Mouse (Mus musculus): ENCODE data around the gene Polr3c. TPM values are rescaled to one million over a fixed set of nuclear protein-coding genes. Genes with fewer than 3 reads are reported as not detected.
A peak's percentile ranks its signal among the peaks of the same experiment; 100 is the strongest.

Gene Polr3c
- polyA plus RNA-seq, 1 experiment from 2014 or later = 27.1 TPM

- H3K4me1 ChIP-seq (ENCODE audit: control insufficient read depth in 2 of 2, insufficient read depth in 2 of 2, low read length in 2 of 2) = peaks cover 2 to 20% of the 10 kb centered on the region in 2 experiments
- H3K4me3 ChIP-seq (ENCODE audit: control insufficient read depth in 1 of 2, insufficient read depth in 1 of 2, low read depth in 1 of 2, low read length in 2 of 2) = no peak overlapping the region
- H3K4me2 ChIP-seq (ENCODE audit: low read length) = no peak overlapping the region
- H3K9ac ChIP-seq (ENCODE audit: low read length) = no peak overlapping the region
- H3K9me3 ChIP-seq (ENCODE audit: control insufficient read depth, low read length) = no peaks in the 10 kb centered on the region
- WGBS = 41% methylated on average over 19 of the region's 19 CpGs
- H3K27ac ChIP-seq (replicated peaks in 1 of 2; ENCODE audit: control insufficient read depth in 1 of 2, insufficient read depth in 1 of 2, low read depth in 2 of 2, low read length in 2 of 2) = no peak overlapping the region
- peaks cover 49% of the 10 kb centered on the region for H3K36me3 ChIP-seq (ENCODE audit: control insufficient read depth, insufficient read depth, low read length)
- no peak for ATAC-seq (ENCODE audit: insufficient number of reproducible peaks, insufficient read depth, low FRiP score, low read depth)
- H3K27me3 ChIP-seq (ENCODE audit: control insufficient read depth, insufficient read depth, low read length) = no peaks in the 10 kb centered on the region
Observed at GRCm38 (mm10) chr3:96698993-96699690, 28.3 kb downstream of the Polr3c start.

- peak; percentile 91 for ATAC-seq (ENCODE audit: insufficient number of reproducible peaks, insufficient read depth, low FRiP score, low read depth)
- under 1% methylated on average over 84 of the region's 85 CpGs for WGBS
- H3K27me3 ChIP-seq (ENCODE audit: control insufficient read depth, insufficient read depth, low read length) = no peaks in the 10 kb centered on the region
Observed at GRCm38 (mm10) chr3:96696766-96697732, 30.4 kb downstream of the Polr3c start.

GRCm38 (mm10) chr3:96696198-96696765 is 31.1 kb downstream of the Polr3c start, which contains the start of gene Pias3:
Gene Pias3 (plus strand): TSS chr3:96696384.
- Histone ChIP-seq H3K9me3 (ENCODE audit: control insufficient read depth, low read length) (no peaks in the 10 kb centered on the region), H3K27ac (replicated peaks in 1 of 2; ENCODE audit: control insufficient read depth in 1 of 2, insufficient read depth in 1 of 2, low read depth in 2 of 2, low read length in 2 of 2) (peak within 1 kb of the TSS; percentile 92 to 95), H3K4me2 (ENCODE audit: low read length) (peak within 1 kb of the TSS; percentile 82), H3K36me3 (ENCODE audit: control insufficient read depth, insufficient read depth, low read length) (peaks cover 21% of the 10 kb centered on the region), H3K4me1 (ENCODE audit: control insufficient read depth in 2 of 2, insufficient read depth in 2 of 2, low read length in 2 of 2) (peaks cover 4 to 20% of the 10 kb centered on the region in 2 experiments), H3K4me3 (ENCODE audit: control insufficient read depth in 1 of 2, insufficient read depth in 1 of 2, low read depth in 1 of 2, low read length in 2 of 2) (peak within 1 kb of the TSS; percentile 81 to 85), H3K27me3 (ENCODE audit: control insufficient read depth, insufficient read depth, low read length) (no peaks in the 10 kb centered on the region), H3K9ac (ENCODE audit: low read length) (peak within 1 kb of the TSS; percentile 76)
- peak; percentile 86 for ATAC-seq (ENCODE audit: insufficient number of reproducible peaks, insufficient read depth, low FRiP score, low read depth)
- WGBS = under 1% methylated on average over 35 of the region's 35 CpGs

More at GRCm38 (mm10) chr3:96696766-96697732, 30.4 kb downstream of the Polr3c start:
- Histone ChIP-seq H3K4me2 (ENCODE audit: low read length) (peak overlapping the region; percentile 82), H3K36me3 (ENCODE audit: control insufficient read depth, insufficient read depth, low read length) (peaks cover 28% of the 10 kb centered on the region), H3K27ac (replicated peaks in 1 of 2; ENCODE audit: control insufficient read depth in 1 of 2, insufficient read depth in 1 of 2, low read depth in 2 of 2, low read length in 2 of 2) (peak overlapping the region; percentile 92 to 95), H3K4me1 (ENCODE audit: control insufficient read depth in 2 of 2, insufficient read depth in 2 of 2, low read length in 2 of 2) (peaks cover 4 to 20% of the 10 kb centered on the region in 2 experiments), H3K4me3 (ENCODE audit: control insufficient read depth in 1 of 2, insufficient read depth in 1 of 2, low read depth in 1 of 2, low read length in 2 of 2) (peak overlapping the region; percentile 81 to 85), H3K9ac (ENCODE audit: low read length) (peak overlapping the region; percentile 76), H3K9me3 (ENCODE audit: control insufficient read depth, low read length) (no peaks in the 10 kb centered on the region)

GRCm38 (mm10) chr3:96693579-96693978 is 33.8 kb downstream of the Polr3c start:
- no peaks in the 10 kb centered on the region for H3K9me3 ChIP-seq (ENCODE audit: control insufficient read depth, low read length)
- no peak for ATAC-seq (ENCODE audit: insufficient number of reproducible peaks, insufficient read depth, low FRiP score, low read depth)
- H3K27me3 ChIP-seq (ENCODE audit: control insufficient read depth, insufficient read depth, low read length) = no peaks in the 10 kb centered on the region
- no peak overlapping the region for H3K9ac ChIP-seq (ENCODE audit: low read length)
- H3K4me1 ChIP-seq (ENCODE audit: control insufficient read depth in 2 of 2, insufficient read depth in 2 of 2, low read length in 2 of 2) = peaks cover 4 to 20% of the 10 kb centered on the region in 2 experiments; a peak in 3 of 4 replicates
- no peak overlapping the region for H3K4me3 ChIP-seq (ENCODE audit: control insufficient read depth in 1 of 2, insufficient read depth in 1 of 2, low read depth in 1 of 2, low read length in 2 of 2)
- H3K36me3 ChIP-seq (ENCODE audit: control insufficient read depth, insufficient read depth, low read length) = no peaks in the 10 kb centered on the region
- H3K4me2 ChIP-seq (ENCODE audit: low read length) = no peak overlapping the region
- no peak overlapping the region for H3K27ac ChIP-seq (replicated peaks in 1 of 2; ENCODE audit: control insufficient read depth in 1 of 2, insufficient read depth in 1 of 2, low read depth in 2 of 2, low read length in 2 of 2)
- 64% methylated on average over 1 of the region's 1 CpGs for WGBS

GRCm38 (mm10) chr3:96692506-96692905 is 34.9 kb downstream of the Polr3c start:
- WGBS = 25% methylated on average over 3 of the region's 3 CpGs
- no peak for ATAC-seq (ENCODE audit: insufficient number of reproducible peaks, insufficient read depth, low FRiP score, low read depth)
- Histone ChIP-seq H3K9me3 (ENCODE audit: control insufficient read depth, low read length) (no peaks in the 10 kb centered on the region), H3K36me3 (ENCODE audit: control insufficient read depth, insufficient read depth, low read length) (no peaks in the 10 kb centered on the region), H3K4me2 (ENCODE audit: low read length) (no peak overlapping the region), H3K27ac (replicated peaks in 1 of 2; ENCODE audit: control insufficient read depth in 1 of 2, insufficient read depth in 1 of 2, low read depth in 2 of 2, low read length in 2 of 2) (no peak overlapping the region), H3K4me3 (ENCODE audit: control insufficient read depth in 1 of 2, insufficient read depth in 1 of 2, low read depth in 1 of 2, low read length in 2 of 2) (no peak overlapping the region), H3K9ac (ENCODE audit: low read length) (no peak overlapping the region), H3K27me3 (ENCODE audit: control insufficient read depth, insufficient read depth, low read length) (no peaks in the 10 kb centered on the region), H3K4me1 (ENCODE audit: control insufficient read depth in 2 of 2, insufficient read depth in 2 of 2, low read length in 2 of 2) (peaks cover 2 to 14% of the 10 kb centered on the region in 2 experiments; a peak in 3 of 4 replicates)

GRCm38 (mm10) chr3:96690298-96690697 is 37.1 kb downstream of the Polr3c start:
- ATAC-seq (ENCODE audit: insufficient number of reproducible peaks, insufficient read depth, low FRiP score, low read depth) = no peak
- Histone ChIP-seq H3K9me3 (ENCODE audit: control insufficient read depth, low read length) (no peaks in the 10 kb centered on the region), H3K27me3 (ENCODE audit: control insufficient read depth, insufficient read depth, low read length) (peaks cover 4% of the 10 kb centered on the region; the same call in 1 of the 2 replicates), H3K36me3 (ENCODE audit: control insufficient read depth, insufficient read depth, low read length) (no peaks in the 10 kb centered on the region), H3K27ac (replicated peaks in 1 of 2; ENCODE audit: control insufficient read depth in 1 of 2, insufficient read depth in 1 of 2, low read depth in 2 of 2, low read length in 2 of 2) (no peak overlapping the region), H3K4me2 (ENCODE audit: low read length) (no peak overlapping the region), H3K4me3 (ENCODE audit: control insufficient read depth in 1 of 2, insufficient read depth in 1 of 2, low read depth in 1 of 2, low read length in 2 of 2) (no peak overlapping the region), H3K9ac (ENCODE audit: low read length) (no peak overlapping the region), H3K4me1 (ENCODE audit: control insufficient read depth in 2 of 2, insufficient read depth in 2 of 2, low read length in 2 of 2) (peaks cover 2 to 7% of the 10 kb centered on the region in 2 experiments; a peak in 2 of 4 replicates)
- 53% methylated on average over 3 of the region's 3 CpGs for WGBS

- Histone ChIP-seq H3K9me3 (ENCODE audit: control insufficient read depth, low read length) (no peaks in the 10 kb centered on the region), H3K4me2 (ENCODE audit: low read length) (no peak overlapping the region), H3K4me1 (ENCODE audit: control insufficient read depth in 2 of 2, insufficient read depth in 2 of 2, low read length in 2 of 2) (peaks cover 0 to 5% of the 10 kb centered on the region in 2 experiments; a peak in 1 of 4 replicates), H3K4me3 (ENCODE audit: control insufficient read depth in 1 of 2, insufficient read depth in 1 of 2, low read depth in 1 of 2, low read length in 2 of 2) (no peak overlapping the region), H3K27me3 (ENCODE audit: control insufficient read depth, insufficient read depth, low read length) (peaks cover 16% of the 10 kb centered on the region; the same call in 1 of the 2 replicates), H3K27ac (replicated peaks in 1 of 2; ENCODE audit: control insufficient read depth in 1 of 2, insufficient read depth in 1 of 2, low read depth in 2 of 2, low read length in 2 of 2) (no peak overlapping the region), H3K9ac (ENCODE audit: low read length) (no peak overlapping the region), H3K36me3 (ENCODE audit: control insufficient read depth, insufficient read depth, low read length) (no peaks in the 10 kb centered on the region)
- 73% methylated on average over 11 of the region's 11 CpGs for WGBS
- ATAC-seq (ENCODE audit: insufficient number of reproducible peaks, insufficient read depth, low FRiP score, low read depth) = no peak
Observed at GRCm38 (mm10) chr3:96688854-96689253, 38.6 kb downstream of the Polr3c start.

Data from heart, embryonic 14.5 days (tissue).